Mouse (Mus musculus) midbrain, postnatal 0 days (tissue): Measurements from ENCODE around the gene H2-Ke6. TPM values are rescaled to one million over a fixed set of nuclear protein-coding genes. Genes with fewer than 3 reads are reported as not detected.

Experiments
- ATAC-seq: fragments of 200-750 bp; cut with Nextera tagmentation; 2 replicates; pipeline ENCODE4 v1.8.0; 2017; ENCODE audit warnings: moderate number of reproducible peaks, mild to moderate bottlenecking, moderate TSS enrichment, moderate library complexity; ENCODE audit not compliant: low FRiP score
- DNase-seq: peaks from one replicate; pipeline ENCODE4 v3.0.0-alpha.2; 2015; ENCODE audit warnings: low spot score
- H3K27ac ChIP-seq: fragments of 300-500 bp; sonication (generic); 2 replicates; pipeline ENCODE4 v1.5.1; 2014; ENCODE audit warnings: low read depth, mild to moderate bottlenecking, low read length, mixed read lengths
- H3K27me3 ChIP-seq: fragments of 300-500 bp; sonication (generic); 2 replicates; pipeline ENCODE4 v1.6.1; 2014; ENCODE audit warnings: low read length, control low read depth, mixed read lengths; ENCODE audit not compliant: insufficient read depth
- H3K36me3 ChIP-seq: fragments of 300-500 bp; sonication (generic); 2 replicates; pipeline ENCODE4 v1.6.1; 2014; ENCODE audit warnings: low read length, control low read depth, mixed read lengths; ENCODE audit not compliant: insufficient read depth
- H3K4me1 ChIP-seq: fragments of 300-500 bp; sonication (generic); 2 replicates; pipeline ENCODE4 v1.6.1; 2014; ENCODE audit warnings: mild to moderate bottlenecking, control low read depth, antibody characterized with exemption, low read length, mixed read lengths; ENCODE audit not compliant: insufficient read depth
- H3K4me2 ChIP-seq: fragments of 300-500 bp; sonication (generic); 2 replicates; pipeline ENCODE4 v1.6.1; 2014; ENCODE audit warnings: low read depth, mild to moderate bottlenecking, low read length, mixed read lengths; ENCODE audit not compliant: poor library complexity, severe bottlenecking
- H3K4me3 ChIP-seq: fragments of 300-500 bp; sonication (generic); 2 replicates; pipeline ENCODE4 v1.5.1; 2014; ENCODE audit warnings: low read depth, mild to moderate bottlenecking, low read length, moderate library complexity
- H3K9ac ChIP-seq: fragments of 300-500 bp; sonication (generic); replicated peaks from 2 replicates; pipeline ENCODE4 v1.6.1; 2014; ENCODE audit warnings: mild to moderate bottlenecking, low read length, moderate library complexity, mixed read lengths; ENCODE audit not compliant: poor library complexity, severe bottlenecking
- H3K9me3 ChIP-seq: fragments of 300-500 bp; sonication (generic); 2 replicates; pipeline ENCODE4 v1.6.1; 2016; ENCODE audit warnings: low read length, control low read depth
- CTCF ChIP-seq: IDR thresholded peaks from 2 replicates; pipeline ENCODE4 v1.5.1; 2016; ENCODE audit warnings: antibody characterized with exemption, mild to moderate bottlenecking
- WGBS: fragments of 180-500 bp; shearing (Covaris S2); extraction: QIAGEN DNeasy Blood & Tissue Kit; methylation state at CpG from one replicate; pipeline ENCODE4 v1.1.7; 2014; 5-methylcytosine and 5-hydroxymethylcytosine counted together
- polyA plus RNA-seq: library from polyadenylated mRNA; unstranded; fragments of >200 nt; fragmentation: Nextera tagmentation; extraction: Ambion mirVana; gene quantifications from 2 replicates; pipeline ENCODE4 v1.2.1, GENCODE M21; 2015
- total RNA-seq: library from RNA; depleted of rRNA; stranded (reverse); fragments of >200 nt; gene quantifications from 2 replicates; pipeline ENCODE4 v1.2.3, GENCODE M21; 2014

The H2-Ke6 gene
- total and polyA plus RNA-seq, 2 experiments from 2014 or later: 53.6 to 58.4 TPM

DNA sequence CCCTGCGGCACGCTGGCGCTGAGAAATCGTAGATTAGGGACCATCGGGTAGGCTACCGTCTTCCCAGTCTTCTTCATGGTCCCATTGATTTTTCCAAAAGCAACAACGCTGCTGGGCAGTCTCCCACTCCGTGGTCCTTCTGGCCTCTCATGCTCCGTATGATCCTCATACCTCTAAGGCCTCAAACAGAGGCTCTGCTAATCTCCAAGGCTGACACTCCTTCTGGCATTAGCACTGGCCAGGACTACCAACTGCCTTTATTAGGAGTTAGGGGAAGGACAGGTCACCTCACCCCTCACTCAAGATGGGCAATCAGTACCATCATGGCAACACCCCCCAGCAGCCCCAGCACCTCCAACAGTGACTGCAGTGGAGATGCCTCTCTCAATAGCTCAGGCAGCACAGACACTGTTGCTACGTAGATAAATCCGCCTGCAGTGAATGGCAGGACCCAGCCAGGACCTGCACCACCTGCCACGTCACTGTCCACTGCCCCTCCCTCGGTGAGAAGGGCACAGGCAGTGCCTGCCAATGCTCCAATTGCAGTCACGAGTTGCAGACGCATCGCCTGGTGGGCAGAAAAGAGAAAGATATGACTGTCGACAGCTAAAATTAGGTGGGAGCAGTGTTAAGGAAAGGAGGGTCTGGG is 765 bp upstream of the H2-Ke6 start:
- Histone ChIP-seq H3K9ac (0 out of 2 replicates have a peak overlapping the region, but pooled peaks have one; percentile 19), H3K4me3 (no peak overlapping the region), H3K27me3 (no peaks in the 10 kb centered on the region), H3K9me3 (no peaks in the 10 kb centered on the region), H3K27ac (peak overlapping the region; percentile 77; the same call in 1 of the 2 replicates), H3K36me3 (peaks cover 16% of the 10 kb centered on the region), H3K4me2 (peak overlapping the region; percentile 97), H3K4me1 (peaks cover 42% of the 10 kb centered on the region)
- TF ChIP-seq CTCF: no peak
- WGBS: 45% methylated on average over 17 of the region's 17 CpGs
- DNase-seq (no peak), ATAC-seq (no peak)

- Histone ChIP-seq H3K9me3 (no peaks in the 10 kb centered on the region), H3K4me1 (peaks cover 35% of the 10 kb centered on the region; the same call in 1 of the 2 replicates), H3K36me3 (peaks cover 16% of the 10 kb centered on the region), H3K4me2 (peak overlapping the region; percentile 97), H3K9ac (peak overlapping the region; percentile 64), H3K27me3 (no peaks in the 10 kb centered on the region), H3K27ac (peak overlapping the region; percentile 77), H3K4me3 (peak overlapping the region; percentile 60)
- TF ChIP-seq CTCF: no peak
- ATAC-seq (no peak), DNase-seq (no peak)
- 5% methylated on average over 36 of the region's 36 CpGs for WGBS
These were observed 774 bp downstream of the H2-Ke6 start for GRCm38 (mm10) chr17:34026917-34027655.

- no peaks in the 10 kb centered on the region for H3K9me3 ChIP-seq
- H3K4me3 ChIP-seq: no peak overlapping the region
- DNase-seq (no peak), ATAC-seq (no peak)
- 8% methylated on average over 2 of the region's 2 CpGs for WGBS
- peak overlapping the region; percentile 97 for H3K4me2 ChIP-seq
- no peak overlapping the region; the same call in 1 of the 2 replicates for H3K9ac ChIP-seq
- TF ChIP-seq CTCF: no peak
- peaks cover 20% of the 10 kb centered on the region for H3K36me3 ChIP-seq
- H3K4me1 ChIP-seq: peaks cover 35% of the 10 kb centered on the region; the same call in 1 of the 2 replicates
- H3K27ac ChIP-seq: peak overlapping the region; percentile 97; the same call in 1 of the 2 replicates
- H3K27me3 ChIP-seq: no peaks in the 10 kb centered on the region
These were observed 1.6 kb downstream of the H2-Ke6 start for GRCm38 (mm10) chr17:34026221-34026620.

- 2% methylated on average over 6 of the region's 7 CpGs for WGBS
- H3K4me1 ChIP-seq: peaks cover 34% of the 10 kb centered on the region; the same call in 1 of the 2 replicates
- DNase-seq: peak; percentile 74
These were observed 2.1 kb downstream of the H2-Ke6 start for GRCm38 (mm10) chr17:34025756-34026151.

GRCm38 (mm10) chr17:34024861-34025755 is 2.8 kb downstream of the H2-Ke6 start:
- WGBS: under 1% methylated on average over 48 of the region's 57 CpGs
- ATAC-seq: peak; percentile 14; the same call in 1 of the 2 replicates
- H3K4me1 ChIP-seq: peaks cover 27% of the 10 kb centered on the region; the same call in 1 of the 2 replicates
- peak overlapping the region; percentile 97 for H3K4me2 ChIP-seq
- no peaks in the 10 kb centered on the region for H3K9me3 ChIP-seq
- peak overlapping the region; percentile 93 for H3K9ac ChIP-seq
- H3K4me3 ChIP-seq: peak overlapping the region; percentile 74
- no peak for TF ChIP-seq CTCF
- H3K36me3 ChIP-seq: peaks cover 24% of the 10 kb centered on the region
- peak; percentile 30 for DNase-seq
- H3K27ac ChIP-seq: peak overlapping the region; percentile 97
- no peaks in the 10 kb centered on the region for H3K27me3 ChIP-seq

More at GRCm38 (mm10) chr17:34025756-34026151, 2.1 kb downstream of the H2-Ke6 start:
- TF ChIP-seq CTCF: no peak
- H3K9me3 ChIP-seq: no peaks in the 10 kb centered on the region
- H3K27me3 ChIP-seq: no peaks in the 10 kb centered on the region
- ATAC-seq: no peak
- H3K9ac ChIP-seq: peak overlapping the region; percentile 93
- H3K27ac ChIP-seq: peak overlapping the region; percentile 97
- peak overlapping the region; percentile 97 for H3K4me2 ChIP-seq
- H3K4me3 ChIP-seq: peak overlapping the region; percentile 74
- H3K36me3 ChIP-seq: peaks cover 25% of the 10 kb centered on the region
